Mouse (Mus musculus): ENCODE results near the gene Rgs7bp.

DNA sequence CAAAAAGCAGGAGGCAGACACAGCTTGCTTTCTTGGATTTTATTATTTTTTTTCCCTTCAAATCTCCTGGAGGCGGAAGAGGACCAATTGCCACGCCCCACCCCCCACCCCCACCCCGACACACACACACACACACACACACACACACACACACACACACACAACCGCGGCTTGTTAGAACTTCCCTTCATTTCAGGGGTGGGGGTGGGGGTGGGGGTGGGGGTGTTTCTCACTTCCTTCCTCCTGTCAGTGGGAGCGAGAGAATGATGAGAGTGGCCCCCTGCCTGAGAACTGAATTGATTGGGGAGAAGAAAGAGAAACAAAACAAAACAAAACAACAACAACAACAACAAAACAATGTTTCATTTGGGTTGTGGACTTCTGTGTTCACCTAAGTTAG is 117.0 kb downstream of the Rgs7bp start:
- TF ChIP-seq POLR2A (IDR thresholded peaks at IDR 0.05; ENCODE audit: control insufficient read depth, low read depth, low read length): no peak
- TF ChIP-seq CTCF (IDR thresholded peaks at IDR 0.05; ENCODE audit: control insufficient read depth, insufficient read depth, insufficient replicate concordance, low read depth, low read length): no peak

All from testis, adult 2 months (tissue).